Mouse (Mus musculus) heart, adult 9 months (tissue): ENCODE data around the gene Trim71.
A peak's percentile ranks its signal among the peaks of the same experiment; 100 is the strongest.

Experiments used
- DNase-seq, 2 experiments: peaks; one replicate each; pipeline ENCODE4 v3.0.0; 2022; ENCODE audit warnings: low spot score in 2 of 2

Gene Trim71

GRCm38 (mm10) chr9:114563761-114564606 lies at the start of gene Trim71:
Gene Trim71 (minus strand): TSS chr9:114564369.
- DNase-seq: no peak

GRCm38 (mm10) chr9:114613026-114613425 lies 48.9 kb upstream of the Trim71 start:
- no peak for DNase-seq

- DNase-seq: no peak
Observed at GRCm38 (mm10) chr9:114612566-114612965, 48.4 kb upstream of the Trim71 start.

GRCm38 (mm10) chr9:114610266-114610665 lies 46.1 kb upstream of the Trim71 start:
- no peak for DNase-seq

GRCm38 (mm10) chr9:114603876-114604540 lies 39.8 kb upstream of the Trim71 start:
- DNase-seq: no peak

GRCm38 (mm10) chr9:114601096-114601495 lies 36.9 kb upstream of the Trim71 start:
- DNase-seq: no peak

GRCm38 (mm10) chr9:114585017-114585345 lies 20.8 kb upstream of the Trim71 start:
- DNase-seq: no peak

- DNase-seq: no peak
Observed at GRCm38 (mm10) chr9:114584183-114585016, 20.2 kb upstream of the Trim71 start.

GRCm38 (mm10) chr9:114583812-114584182 lies 19.6 kb upstream of the Trim71 start:
- peak; percentile 40 to 60 for DNase-seq

GRCm38 (mm10) chr9:114578646-114579045 lies 14.5 kb upstream of the Trim71 start:
- no peak for DNase-seq

- no peak for DNase-seq
Observed at GRCm38 (mm10) chr9:114576001-114576400, 11.8 kb upstream of the Trim71 start.

- no peak for DNase-seq
Observed at GRCm38 (mm10) chr9:114573528-114573927, 9.4 kb upstream of the Trim71 start.

GRCm38 (mm10) chr9:114568682-114569474 lies 4.7 kb upstream of the Trim71 start:
- DNase-seq: no peak

- DNase-seq: no peak
Observed at GRCm38 (mm10) chr9:114564667-114565066, 498 bp upstream of the Trim71 start.

- no peak for DNase-seq
Observed at GRCm38 (mm10) chr9:114562919-114563751, 1.0 kb downstream of the Trim71 start.

GRCm38 (mm10) chr9:114562031-114562918 lies 1.9 kb downstream of the Trim71 start:
- no peak for DNase-seq

- no peak for DNase-seq
Observed at GRCm38 (mm10) chr9:114561671-114561971, 2.5 kb downstream of the Trim71 start.

GRCm38 (mm10) chr9:114560771-114561670 lies 3.1 kb downstream of the Trim71 start:
- no peak for DNase-seq

GRCm38 (mm10) chr9:114560141-114560540 lies 4.0 kb downstream of the Trim71 start:
- DNase-seq: no peak
